11 mouse cellular contexts compared by ENCODE assay signal in the genomic region with DNA sequence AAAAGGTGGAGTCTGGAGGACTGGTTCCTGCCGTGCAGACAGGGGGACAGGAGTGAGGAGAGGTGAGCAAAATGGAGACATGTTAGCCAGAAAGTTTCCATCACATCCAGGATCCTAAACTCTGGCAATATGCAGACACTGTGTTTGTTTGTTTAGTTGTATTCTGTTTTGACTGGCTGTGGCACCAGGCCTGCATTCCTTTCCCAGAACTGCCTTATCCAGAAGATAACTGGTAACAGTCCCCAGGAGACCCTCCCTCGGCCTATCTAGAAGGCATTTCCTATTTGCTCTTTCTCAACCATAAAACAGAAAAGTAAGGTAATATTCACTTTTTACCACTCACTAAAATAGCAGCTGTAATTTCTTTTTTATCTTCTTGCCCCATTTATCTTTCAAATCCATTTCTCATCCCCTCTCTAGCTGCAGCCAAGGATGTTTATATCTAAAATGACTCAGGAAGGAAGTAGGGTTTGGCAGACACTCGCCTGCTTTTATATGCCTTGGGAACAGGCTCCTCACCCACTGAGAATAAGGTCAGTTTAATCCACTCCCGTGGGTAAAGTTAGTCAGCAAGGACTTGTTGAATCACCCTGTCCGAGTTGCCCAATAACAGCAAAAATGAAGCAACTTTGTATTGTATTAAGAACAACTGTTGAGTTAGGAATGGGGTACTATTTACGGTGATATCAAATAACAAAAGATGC.
A peak's percentile ranks its signal among the peaks of the same experiment; 100 is the strongest.
DNase-seq lines count a peak whose midpoint lies in the region; ATAC-seq and TF ChIP-seq lines count a peak whose summit lies in the region.
"Had no signal": no experiment of that assay in that cellular context is flagged by ENCODE, and none has a peak within 500 bp of the region (broad histone marks: within the 10 kb centered on the region; RNA-seq: fewer than 3 reads in every experiment).

No protein-coding gene starts in this region.

- peak; percentile 21 to 27 for DNase-seq in heart, postnatal 14 days
- peak; percentile 79 for DNase-seq in lung, postnatal 36 days
- no peak for DNase-seq in embryo, embryonic 10 days (ENCODE audit: low spot score)
- DNase-seq: cerebellum, adult 11-12 months had no signal

- H3K4me1 ChIP-seq in intestine, postnatal 0 days (replicated peaks; ENCODE audit: control insufficient read depth, insufficient read depth, low read length): no peaks in the 10 kb centered on the region
- peaks cover 5% of the 10 kb centered on the region; the same call in 1 of the 2 replicates for H3K4me1 ChIP-seq in intestine, embryonic 15.5 days (replicated peaks)
- H3K4me1 ChIP-seq in brown adipose tissue, adult 24 weeks (ENCODE audit: control insufficient read depth, insufficient read depth, insufficient read length, low read length): peaks cover 10% of the 10 kb centered on the region
- no peaks in the 10 kb centered on the region for H3K4me1 ChIP-seq in midbrain, embryonic 13.5 days (replicated peaks)
- H3K4me1 ChIP-seq: hindbrain, embryonic 15.5 days had no signal

- intact Hi-C loops in heart, postnatal 14 days (cut with DNase I): loop anchor here (5.0 kb wide), 1 partner anchor 107 kb away; no protein-coding TSS in a partner anchor

- no peaks in the 10 kb centered on the region for H3K27me3 ChIP-seq in intestine, postnatal 0 days (replicated peaks; ENCODE audit: control insufficient read depth, insufficient read depth, low read length)
- H3K27me3 ChIP-seq in intestine, embryonic 15.5 days (replicated peaks): no peaks in the 10 kb centered on the region
- H3K27me3 ChIP-seq in midbrain, embryonic 13.5 days: no peaks in the 10 kb centered on the region
- H3K27me3 ChIP-seq: hindbrain, embryonic 15.5 days had no signal

- H3K36me3 ChIP-seq in intestine, postnatal 0 days (ENCODE audit: control insufficient read depth, insufficient read depth): no peaks in the 10 kb centered on the region
- H3K36me3 ChIP-seq in intestine, embryonic 15.5 days: no peaks in the 10 kb centered on the region
- no peaks in the 10 kb centered on the region for H3K36me3 ChIP-seq in midbrain, embryonic 13.5 days
- H3K36me3 ChIP-seq: hindbrain, embryonic 15.5 days had no signal

- H3K4me3 ChIP-seq in intestine, postnatal 0 days (ENCODE audit: low read depth, low read length): no peak overlapping the region
- H3K4me3 ChIP-seq in intestine, embryonic 15.5 days (replicated peaks): no peak overlapping the region
- H3K4me3 ChIP-seq in brown adipose tissue, adult 24 weeks (ENCODE audit: insufficient read depth, low read depth, low read length): no peak overlapping the region
- H3K4me3 ChIP-seq in midbrain, embryonic 13.5 days (replicated peaks): no peak overlapping the region
- H3K4me3 ChIP-seq: hindbrain, embryonic 15.5 days had no signal

- no peak for ATAC-seq in intestine, postnatal 0 days
- no peak for ATAC-seq in intestine, embryonic 15.5 days
- ATAC-seq in inflammation-experienced regulatory T-cells, adult 6 months: no peak
- no peak for ATAC-seq in midbrain, embryonic 13.5 days

- H3K9me3 ChIP-seq in intestine, postnatal 0 days (ENCODE audit: control insufficient read depth): no peaks in the 10 kb centered on the region
- H3K9me3 ChIP-seq in intestine, embryonic 15.5 days: no peaks in the 10 kb centered on the region
- H3K9me3 ChIP-seq in midbrain, embryonic 13.5 days: no peaks in the 10 kb centered on the region
- H3K9me3 ChIP-seq: hindbrain, embryonic 15.5 days had no signal

- 33% methylated on average over 6 of the region's 6 CpGs for WGBS in intestine, postnatal 0 days
- 25% methylated on average over 6 of the region's 6 CpGs for WGBS in intestine, embryonic 15.5 days
- WGBS in midbrain, embryonic 13.5 days: 74% methylated on average over 6 of the region's 6 CpGs

- H3K9ac ChIP-seq in intestine, postnatal 0 days (ENCODE audit: low read depth, low read length): no peak overlapping the region
- H3K9ac ChIP-seq in intestine, embryonic 15.5 days: no peak overlapping the region
- H3K9ac ChIP-seq in midbrain, embryonic 13.5 days (replicated peaks): no peak overlapping the region
- H3K9ac ChIP-seq: hindbrain, embryonic 15.5 days; liver, embryonic 14.5 days had no signal

- no peak overlapping the region for H3K4me2 ChIP-seq in intestine, postnatal 0 days (replicated peaks; ENCODE audit: low read depth)
- no peak overlapping the region for H3K4me2 ChIP-seq in intestine, embryonic 15.5 days (replicated peaks)
- H3K4me2 ChIP-seq in midbrain, embryonic 13.5 days (replicated peaks): no peak overlapping the region
- H3K4me2 ChIP-seq: hindbrain, embryonic 15.5 days had no signal

- H3K27ac ChIP-seq in intestine, postnatal 0 days (ENCODE audit: low read depth, low read length): no peak overlapping the region
- no peak overlapping the region for H3K27ac ChIP-seq in intestine, embryonic 15.5 days
- peak overlapping the region; percentile 6; the same call in 1 of the 2 replicates for H3K27ac ChIP-seq in brown adipose tissue, adult 24 weeks (replicated peaks; ENCODE audit: low read depth, low read length)
- no peak overlapping the region for H3K27ac ChIP-seq in midbrain, embryonic 13.5 days
- H3K27ac ChIP-seq: hindbrain, embryonic 15.5 days; liver, embryonic 14.5 days had no signal

- TF ChIP-seq CTCF in intestine, postnatal 0 days (IDR thresholded peaks at IDR 0.05; ENCODE audit: low read depth): peak; percentile 3; the same call in 1 of the 2 replicates
